Mouse (Mus musculus): Measurements from ENCODE around the gene Creld1.
A peak's percentile ranks its signal among the peaks of the same experiment; 100 is the strongest.

Creld1 gene

DNA sequence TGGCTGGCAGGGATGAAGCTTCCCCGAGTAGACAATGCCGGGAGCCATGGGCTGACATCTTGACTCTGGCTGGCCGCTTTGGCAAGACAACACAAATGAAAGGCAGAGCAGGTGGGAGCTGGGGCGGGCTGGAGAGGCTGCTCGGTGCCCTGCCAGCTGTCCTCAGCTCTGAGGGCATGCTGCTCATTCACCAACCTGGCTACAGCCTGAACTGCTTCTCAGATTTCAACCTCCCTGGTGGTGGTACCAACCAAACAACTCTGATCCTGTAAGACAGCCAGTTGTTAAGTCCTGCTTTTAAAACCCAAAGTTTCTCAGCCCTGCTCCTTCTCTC lies 25.8 kb downstream of the Creld1 start:
- no peak for DNase-seq (ENCODE audit: low spot score)

DNA sequence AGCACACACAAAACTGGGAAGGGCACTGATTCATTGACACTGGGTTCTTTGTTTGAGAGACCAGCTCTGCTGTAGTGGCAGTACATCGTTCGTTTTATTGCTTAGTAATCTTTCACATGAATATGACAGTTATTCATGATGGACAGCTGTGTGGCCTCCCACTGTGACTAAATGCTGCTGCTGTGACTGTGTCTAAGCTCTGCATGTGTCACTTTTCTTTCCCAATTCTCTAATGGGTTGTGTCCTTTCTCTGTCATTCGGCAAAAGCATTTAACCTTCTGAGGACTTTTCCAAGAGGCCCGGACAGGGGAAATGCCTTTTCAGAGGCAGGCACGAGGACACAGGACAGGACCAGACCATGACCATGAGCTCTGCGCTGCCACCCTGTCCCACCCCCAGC lies 30.8 kb downstream of the Creld1 start:
- no peak for DNase-seq (ENCODE audit: low spot score)

DNA sequence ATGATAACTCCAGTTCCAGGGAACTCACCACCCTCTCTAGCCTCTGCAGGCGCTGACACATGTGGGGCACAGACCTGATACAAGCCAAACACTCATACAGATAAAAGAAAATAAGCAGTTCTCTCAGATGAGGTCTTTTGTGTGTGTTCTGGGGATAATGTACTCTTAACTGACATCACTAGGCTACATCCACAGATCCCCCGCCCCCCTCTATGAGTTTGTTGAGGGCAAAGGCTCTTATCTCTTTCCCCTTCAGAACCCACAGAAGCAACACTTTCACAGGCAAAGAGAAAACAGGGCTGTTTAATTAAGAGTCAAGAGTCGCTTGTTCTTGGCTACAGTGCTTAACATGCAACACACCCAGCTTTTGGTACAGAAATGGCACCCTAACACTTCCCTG lies 31.5 kb downstream of the Creld1 start:
- DNase-seq (ENCODE audit: low spot score) = no peak

DNA sequence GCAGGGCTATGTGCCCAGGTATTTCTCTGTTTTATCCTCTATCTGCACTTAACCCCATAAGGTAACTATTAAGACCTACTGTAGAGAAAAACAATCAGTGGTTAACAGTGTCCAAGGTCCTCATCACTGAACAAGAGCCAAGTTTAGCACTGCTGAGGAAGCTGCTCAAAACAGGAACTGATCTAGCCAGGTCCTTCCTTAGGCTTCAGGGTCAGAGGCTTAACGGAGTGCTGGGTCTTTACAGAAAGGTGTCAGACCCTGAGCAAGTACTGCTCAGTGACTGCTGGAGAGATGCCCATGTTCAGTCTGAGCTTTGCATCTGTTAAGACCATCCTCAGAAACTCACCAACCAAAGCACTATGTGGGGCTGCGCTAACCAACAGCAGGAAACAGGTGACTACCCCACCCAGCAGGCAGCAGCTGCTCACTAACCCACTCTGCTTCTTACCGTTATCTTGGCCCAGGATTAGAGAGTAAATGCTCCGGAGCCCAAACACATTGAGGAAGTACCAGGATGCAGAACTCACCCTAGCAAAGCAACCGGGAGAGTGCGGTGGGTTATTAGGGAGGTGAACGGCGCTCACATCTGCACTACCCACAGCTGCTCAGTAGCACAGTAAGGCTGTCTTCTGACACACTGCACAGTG lies 34.5 kb downstream of the Creld1 start:
- DNase-seq (ENCODE audit: low spot score) = no peak

DNA sequence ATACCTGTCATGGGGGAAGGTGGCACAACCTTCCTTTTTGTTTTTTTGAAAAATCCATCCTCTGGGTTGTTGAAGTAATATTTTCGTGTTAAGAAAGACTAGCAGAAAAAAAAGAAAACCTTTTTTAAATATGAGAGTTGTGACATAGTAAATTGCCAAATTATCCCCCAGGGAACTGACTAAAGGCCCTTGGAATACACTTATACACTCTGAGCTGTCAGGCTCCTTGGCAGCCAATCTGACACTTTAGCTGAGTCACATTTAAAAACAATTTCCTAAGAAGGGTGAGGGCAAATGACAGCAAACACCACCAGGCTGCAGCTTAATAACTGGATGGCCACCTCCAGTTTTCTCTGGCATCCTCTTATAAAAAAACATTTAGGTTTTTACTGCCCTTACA lies 39.2 kb downstream of the Creld1 start:
- no peak for DNase-seq (ENCODE audit: low spot score)

DNA sequence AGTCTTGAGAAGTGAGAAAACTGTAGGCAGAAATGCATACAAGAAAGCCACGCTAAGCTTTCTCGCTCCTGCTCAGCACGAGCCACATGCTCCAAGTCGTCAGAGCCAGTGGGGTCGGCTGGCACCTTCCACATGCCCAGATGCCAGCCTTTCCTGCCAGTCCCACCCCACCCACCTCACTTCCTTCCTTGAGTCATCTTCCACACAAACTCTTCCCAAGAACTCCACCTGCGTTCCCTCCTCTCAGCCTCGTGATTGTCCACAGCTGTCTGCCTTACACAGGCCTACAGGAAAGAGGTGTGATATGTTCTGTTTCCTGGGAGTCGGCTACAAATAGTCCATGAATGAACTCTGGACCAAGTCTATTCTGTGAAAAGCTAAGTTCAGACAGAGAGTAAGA lies 40.3 kb downstream of the Creld1 start:
- no peak for DNase-seq (ENCODE audit: low spot score)

DNA sequence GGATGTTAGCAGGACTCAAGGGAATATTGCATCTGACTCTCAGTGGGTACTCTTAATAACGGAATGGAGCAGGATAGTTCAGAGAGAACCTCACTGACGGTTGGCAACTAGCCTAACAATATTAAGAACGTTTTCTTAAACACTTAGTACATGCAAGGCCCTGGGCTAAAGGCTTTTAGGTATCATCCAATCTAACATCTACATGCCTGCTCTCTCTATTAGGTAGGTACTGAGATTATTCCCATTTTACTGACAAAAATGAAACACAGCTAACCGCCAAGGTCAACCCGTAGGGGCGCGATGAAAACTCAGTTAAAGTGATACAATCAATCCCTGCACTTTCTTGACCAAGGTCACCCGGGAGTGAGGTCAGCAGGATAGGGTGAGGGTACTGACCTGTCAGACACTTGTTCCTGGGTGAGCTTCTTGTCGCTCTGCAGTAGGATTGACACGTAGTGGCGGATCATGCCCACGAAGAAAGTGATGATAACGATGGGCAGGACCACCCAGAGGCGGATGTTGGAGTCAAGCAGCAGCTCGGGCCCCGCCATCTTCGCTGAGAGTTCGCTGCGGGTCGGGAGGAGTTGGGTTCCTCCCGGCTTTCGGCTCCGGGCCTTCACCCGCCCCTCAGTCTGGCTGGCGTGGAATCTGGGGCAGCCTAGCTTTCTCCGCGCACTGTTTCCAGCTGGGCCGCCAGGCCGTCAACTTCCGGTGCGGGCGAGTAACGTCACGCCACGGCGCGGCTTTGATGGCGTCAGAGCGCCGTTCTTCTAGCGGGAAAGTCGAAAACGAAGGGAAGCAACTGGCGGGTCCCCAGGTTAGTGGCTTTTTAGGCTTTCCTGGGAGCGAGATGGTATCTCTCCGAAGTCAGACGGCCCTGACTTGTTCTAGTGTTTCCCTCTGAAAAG lies 48.1 kb downstream of the Creld1 start, which contains the start of the genes Emc3 and Fancd2:
Gene Emc3, minus strand, starts transcription at position 721 of the 908 bp plus-strand sequence.
Gene Fancd2, plus strand, starts transcription at position 751 of the 908 bp plus-strand sequence.
- peak; percentile 90 for DNase-seq (ENCODE audit: low spot score)

DNA sequence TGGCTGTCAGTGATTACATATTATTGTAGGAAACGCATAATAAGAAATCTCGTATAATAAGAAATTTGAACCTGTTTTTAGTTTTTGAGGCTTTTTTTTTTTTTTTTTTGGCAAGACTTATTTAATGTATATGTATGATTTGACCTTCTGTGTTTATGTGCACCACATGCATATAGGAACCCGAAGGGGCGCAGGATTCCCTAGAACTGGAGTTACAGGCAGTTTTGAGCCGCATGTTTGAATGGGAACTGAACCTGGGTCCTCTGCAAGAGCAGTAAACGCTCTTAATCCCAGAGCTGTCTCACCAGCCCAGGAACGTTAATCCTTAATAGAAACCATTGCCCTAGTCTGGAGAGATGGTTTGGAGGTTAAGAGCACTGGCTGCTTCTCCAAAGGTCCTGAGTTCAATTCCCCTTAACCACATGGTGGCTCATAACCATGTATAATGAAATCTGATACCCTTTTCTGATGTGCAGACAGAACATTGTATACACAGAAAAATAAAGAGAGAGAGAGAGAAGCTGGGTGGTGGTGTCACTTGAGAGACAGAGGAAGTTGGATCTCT lies 48.8 kb downstream of the Creld1 start:
- DNase-seq (ENCODE audit: low spot score) = no peak

DNA sequence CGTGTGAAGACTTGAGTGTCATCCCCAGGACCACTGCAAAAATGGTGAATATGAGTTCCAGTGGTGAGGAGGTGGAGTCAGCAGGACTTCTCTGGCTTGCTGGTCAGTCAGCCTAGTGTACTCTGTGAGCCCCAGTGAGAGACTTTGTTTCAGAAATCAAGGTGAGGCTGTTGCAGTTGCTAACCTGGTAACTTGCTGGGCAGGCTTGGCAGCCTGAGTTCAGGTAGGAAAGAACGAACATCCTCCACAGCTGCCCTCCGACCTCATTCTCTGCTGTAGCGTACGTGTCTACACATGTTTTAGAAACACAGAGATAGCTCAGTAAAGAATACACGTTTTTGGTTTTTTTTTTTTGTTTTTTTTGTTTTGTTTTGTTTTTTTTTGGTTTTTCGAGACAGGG lies 51.8 kb downstream of the Creld1 start:
- peak; percentile 63 for DNase-seq (ENCODE audit: low spot score)

DNA sequence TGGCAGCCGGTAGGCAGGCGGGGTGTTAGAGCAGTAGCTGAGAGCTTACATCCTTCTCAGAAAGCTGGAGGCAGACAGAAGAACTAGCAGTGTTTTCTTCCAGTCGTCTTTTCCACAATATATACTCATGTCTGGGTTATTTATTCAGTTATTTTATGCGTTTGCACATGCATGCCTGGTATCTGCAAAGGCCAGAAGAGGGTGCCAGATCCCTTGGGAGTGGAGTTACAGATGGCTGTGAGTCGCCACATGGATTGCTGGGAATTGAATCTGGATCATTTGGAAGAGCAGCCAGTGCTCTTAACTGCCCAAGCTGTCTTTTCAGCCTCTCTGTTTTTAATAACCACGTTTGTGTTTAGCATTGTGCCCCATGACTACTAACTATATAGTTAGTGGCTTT lies 58.5 kb downstream of the Creld1 start:
- DNase-seq (ENCODE audit: low spot score) = no peak

All from urinary bladder, postnatal 14 days (tissue).